Mouse (Mus musculus): Measurements from ENCODE around the gene Fam71e1.
A peak's percentile ranks its signal among the peaks of the same experiment; 100 is the strongest.

Gene Fam71e1

DNA sequence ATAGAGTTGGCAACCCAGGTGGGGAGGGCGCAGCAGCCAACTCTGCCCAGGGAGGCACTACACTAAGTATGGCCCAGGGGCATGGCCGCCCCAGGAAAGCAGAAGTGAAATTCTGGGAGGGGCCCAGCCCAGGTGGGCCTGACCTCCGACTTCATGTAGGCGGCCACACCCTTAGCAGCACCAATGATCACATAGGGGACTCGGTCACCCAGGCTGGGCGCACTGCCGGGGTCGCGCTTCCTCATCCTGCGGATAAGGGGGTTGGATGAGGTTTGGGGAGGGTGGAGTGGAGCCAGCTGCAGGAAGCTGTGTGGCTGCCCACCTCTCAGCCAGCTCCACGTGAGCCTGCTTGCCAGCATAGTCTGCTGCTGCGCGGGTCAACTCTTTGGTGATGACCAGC, 37.9 kb downstream of the Fam71e1 start:
- no peak for DNase-seq (ENCODE audit: low spot score in 2 of 2)

DNA sequence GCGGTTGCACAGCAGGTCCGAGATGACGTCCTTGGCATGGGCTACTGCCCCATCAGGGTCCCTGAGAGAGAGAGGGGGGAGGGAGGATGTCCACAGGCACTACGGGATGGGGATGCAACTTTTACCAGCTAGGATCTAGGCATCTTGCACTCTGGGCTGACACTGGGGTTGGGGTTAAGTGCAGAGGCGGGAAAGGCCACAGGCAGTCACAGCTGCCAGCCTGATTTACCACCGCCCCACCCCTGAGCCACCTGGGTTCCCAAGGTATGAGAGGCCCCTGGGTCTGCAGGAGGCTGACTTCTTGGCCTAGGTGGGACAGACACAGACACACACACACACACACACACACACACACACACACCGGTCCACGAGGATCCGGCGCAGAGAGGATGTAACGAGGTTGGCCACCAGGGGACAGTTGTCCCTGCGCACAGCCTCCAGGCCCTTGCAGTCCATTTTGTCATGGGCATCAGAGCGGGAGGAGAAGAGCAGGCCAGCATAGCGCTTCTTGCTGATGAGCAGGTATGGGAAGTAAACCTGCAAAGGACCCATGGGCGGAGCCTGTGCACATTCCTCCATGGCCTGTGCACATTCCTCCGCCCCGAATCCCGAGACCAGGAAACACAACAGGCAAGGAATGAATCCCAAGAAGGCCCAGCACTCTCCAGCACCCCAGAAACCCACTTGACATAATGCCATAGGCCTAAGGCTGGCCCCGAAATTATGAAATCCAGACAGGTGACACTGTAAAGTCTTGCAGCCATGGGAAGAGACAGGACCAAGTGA, 38.5 kb downstream of the Fam71e1 start:
- DNase-seq (ENCODE audit: low spot score in 2 of 2) = no peak

DNA sequence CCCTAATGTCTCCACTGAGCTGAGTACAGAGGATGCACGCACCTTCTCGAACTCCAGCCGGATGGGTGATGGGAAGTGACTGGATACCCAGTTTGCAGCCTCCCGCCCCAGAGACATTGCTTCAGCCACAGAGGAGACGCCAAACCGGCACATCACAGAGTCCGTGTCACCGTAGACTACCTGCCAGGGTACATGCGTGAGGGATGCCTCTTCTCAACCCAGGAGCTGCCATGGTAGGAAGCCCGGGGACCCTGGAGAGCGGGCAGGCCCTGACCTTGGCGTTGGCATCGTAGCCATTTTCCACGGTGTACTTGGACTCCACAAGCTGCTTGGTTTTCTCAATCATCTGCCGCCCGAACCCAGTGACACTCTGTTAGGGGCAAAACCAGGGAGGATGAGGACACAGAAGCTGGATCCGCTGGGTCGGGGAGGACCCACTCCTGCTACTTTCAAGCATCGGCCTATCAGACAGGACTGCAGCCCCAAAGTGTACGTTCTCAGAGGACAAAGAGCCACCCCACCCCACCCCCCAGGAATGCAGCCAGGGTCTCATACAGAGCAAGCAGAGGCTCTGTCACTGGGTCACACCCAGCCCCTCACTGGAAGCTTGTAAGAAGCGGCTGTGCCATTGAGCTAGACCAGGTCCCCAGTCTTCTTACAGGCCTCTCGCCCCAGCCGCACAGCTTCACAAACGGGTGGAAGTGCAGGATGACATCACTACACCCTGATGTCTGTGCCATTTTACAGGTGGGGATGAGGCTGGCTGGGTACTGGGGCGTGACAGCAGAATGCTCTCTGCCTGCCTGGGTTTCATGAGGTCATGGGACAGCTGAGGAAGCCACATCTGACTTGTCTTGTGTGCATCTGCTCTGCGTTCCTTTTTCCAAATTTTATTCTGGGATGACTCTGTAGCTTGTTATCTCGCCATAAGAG, 39.5 kb downstream of the Fam71e1 start:
- peak in 1 of 2 experiments; percentile 56 for DNase-seq (ENCODE audit: low spot score in 2 of 2)

DNA sequence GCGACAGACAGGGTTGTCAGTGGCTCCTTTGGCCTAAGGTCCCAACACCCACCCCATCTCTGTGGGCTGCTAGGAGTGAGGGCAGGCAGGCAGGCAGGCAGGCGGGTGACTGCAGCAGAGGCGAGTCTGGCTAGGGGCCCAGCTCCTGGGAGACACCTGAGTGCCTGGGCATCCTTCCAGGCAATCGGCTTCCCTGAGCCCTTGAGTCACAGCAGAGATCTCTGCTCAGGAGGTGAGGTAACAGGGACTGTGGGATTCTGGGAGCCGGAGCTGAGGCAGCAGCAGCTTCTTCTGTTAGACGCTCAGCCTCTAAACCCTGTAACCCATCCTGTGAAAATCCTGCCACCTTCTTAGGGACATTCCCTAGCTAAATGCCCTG, 40.2 kb downstream of the Fam71e1 start:
- DNase-seq (ENCODE audit: low spot score in 2 of 2) = peak in 1 of 2 experiments; percentile 64

DNA sequence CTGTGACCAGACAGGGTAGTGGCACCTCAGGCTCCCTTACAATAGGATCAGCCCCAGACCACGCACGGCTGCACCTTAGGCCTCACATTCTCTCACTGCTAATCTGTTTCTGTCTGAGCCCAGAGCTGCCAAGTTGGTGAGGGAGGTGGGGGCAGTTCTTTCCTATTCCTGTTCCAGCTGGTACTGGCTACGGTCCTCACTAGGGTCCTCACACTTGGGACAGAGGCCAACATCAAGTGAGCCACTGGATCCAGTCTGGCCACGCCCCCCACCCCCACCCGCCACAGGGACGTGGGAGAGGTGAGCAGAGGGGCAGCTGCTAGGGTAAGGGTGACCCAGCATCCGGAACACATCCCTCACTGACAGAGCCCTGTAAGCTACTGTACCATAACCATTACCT, 40.6 kb downstream of the Fam71e1 start:
- no peak for DNase-seq (ENCODE audit: low spot score in 2 of 2)

DNA sequence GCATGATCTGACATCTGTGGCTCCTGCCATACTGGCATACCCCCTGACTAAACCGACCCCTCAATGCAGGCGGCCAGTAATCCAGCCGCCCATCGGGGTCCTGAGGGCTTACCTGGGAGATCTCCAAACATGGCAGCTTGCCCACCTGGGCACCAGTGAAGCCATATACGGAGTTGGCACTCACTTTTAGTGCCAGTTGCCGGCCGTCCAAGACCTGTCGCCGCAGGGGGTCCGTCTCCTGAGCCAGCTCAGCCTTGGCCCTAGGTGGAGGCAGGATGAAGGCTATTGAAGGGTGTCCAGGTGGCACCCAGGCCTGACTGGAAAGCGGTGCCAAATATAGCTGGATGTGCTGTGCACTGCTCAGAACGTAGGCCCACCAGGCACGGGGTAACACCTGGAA, 41.1 kb downstream of the Fam71e1 start:
- DNase-seq (ENCODE audit: low spot score in 2 of 2) = peak in 1 of 2 experiments; percentile 61

DNA sequence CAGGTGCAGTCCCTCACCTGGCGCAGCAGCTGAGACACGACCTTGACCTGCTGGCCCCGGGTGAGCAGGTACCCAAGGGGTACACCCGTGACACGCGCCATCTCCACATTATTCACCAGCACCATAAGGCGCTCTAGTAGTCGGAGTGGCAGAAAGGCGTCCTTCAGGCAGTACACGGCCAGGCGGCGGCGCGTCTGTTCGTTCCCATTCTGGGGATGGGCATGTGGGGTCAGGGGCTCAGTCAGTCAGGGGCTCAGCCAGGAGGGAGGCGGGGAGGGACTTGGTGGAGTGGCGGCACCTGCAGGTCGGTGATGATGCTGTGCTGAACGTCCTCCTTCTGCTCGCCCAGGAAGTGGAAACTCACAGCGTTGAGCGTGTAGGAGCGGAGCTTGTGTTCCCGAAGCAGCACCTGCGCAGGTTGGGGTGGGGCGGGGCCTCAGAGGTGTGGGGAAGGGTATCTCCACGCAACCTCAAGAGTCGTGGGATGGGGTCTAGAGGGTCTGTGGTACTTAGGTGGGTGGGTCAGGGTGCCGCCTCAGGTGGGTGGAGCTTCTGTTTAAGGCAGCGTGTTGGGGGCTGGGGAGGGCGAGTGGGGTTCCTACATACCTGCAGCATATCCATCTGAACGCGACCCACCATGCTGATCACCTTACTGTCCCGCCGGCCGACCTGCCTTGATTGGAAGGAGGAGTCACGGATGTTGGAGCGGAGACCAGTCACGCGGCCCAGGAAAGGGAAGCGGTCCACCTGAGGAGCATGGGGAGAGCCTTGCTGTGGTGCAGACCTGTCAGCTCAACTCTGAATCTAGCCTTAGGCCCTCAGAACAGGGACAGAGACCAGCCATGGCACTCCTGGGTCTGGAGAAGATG, 42.6 kb downstream of the Fam71e1 start:
- peak in 1 of 2 experiments; percentile 59 for DNase-seq (ENCODE audit: low spot score in 2 of 2)

DNA sequence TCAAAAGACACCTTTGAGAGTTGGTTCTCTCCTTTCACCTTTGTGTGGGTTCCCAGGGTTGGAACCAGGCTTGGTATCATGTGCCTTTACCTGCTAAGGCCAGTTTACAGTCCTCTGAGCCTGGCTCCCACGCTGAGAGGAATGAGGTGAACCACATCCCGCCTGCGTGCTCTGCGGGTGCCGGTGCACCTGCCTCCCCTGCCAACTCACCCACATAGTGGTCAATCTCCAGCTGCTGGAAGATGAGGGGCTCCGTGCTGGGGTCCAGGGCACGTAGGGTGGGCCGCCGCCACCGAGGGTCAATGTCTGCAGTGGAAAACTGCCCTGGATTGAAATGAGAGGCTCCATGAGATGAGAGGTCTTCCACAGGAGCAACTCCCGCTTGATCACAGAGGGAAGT, 46.2 kb downstream of the Fam71e1 start:
- DNase-seq (ENCODE audit: low spot score in 2 of 2) = no peak

DNA sequence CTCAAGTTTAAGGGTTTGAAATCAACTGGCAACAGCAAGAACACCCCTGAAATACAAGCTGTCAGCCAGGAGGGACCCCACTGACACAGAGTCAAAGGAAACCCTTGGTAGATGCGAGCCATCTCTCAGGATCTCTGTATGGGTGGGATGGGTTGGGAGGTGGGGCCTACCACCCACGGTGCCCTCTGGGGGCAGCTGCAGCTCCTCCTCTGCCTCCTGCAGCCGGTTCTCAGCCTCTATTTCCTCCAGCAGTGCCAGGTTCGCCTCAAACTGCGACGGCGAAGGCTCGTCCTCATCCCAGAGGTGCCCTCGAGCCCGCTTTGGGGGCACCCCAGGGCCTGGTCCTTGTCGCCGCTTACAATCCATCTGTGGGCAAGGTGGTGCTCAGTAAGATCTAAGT, 46.7 kb downstream of the Fam71e1 start:
- DNase-seq (ENCODE audit: low spot score in 2 of 2) = no peak

DNA sequence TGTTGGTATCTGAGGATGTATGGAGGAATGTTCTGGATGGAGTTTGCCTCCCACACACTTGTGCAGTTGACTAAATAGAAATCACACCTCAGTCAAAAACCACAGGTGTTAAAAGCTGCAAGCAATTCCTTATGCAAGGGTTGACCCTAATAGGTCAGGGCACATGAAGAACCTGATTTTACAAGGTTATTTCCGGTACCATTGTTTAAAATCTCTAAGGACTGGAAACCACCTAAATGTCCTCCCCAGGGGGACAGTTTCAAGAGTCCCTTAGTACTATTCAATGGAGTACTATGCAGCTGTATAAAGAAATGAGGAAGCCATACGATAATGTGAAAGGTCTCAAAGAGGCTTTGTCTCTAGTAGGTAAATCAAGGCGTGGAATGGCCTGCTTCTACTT, 49.9 kb downstream of the Fam71e1 start:
- no peak for DNase-seq (ENCODE audit: low spot score in 2 of 2)

DNA sequence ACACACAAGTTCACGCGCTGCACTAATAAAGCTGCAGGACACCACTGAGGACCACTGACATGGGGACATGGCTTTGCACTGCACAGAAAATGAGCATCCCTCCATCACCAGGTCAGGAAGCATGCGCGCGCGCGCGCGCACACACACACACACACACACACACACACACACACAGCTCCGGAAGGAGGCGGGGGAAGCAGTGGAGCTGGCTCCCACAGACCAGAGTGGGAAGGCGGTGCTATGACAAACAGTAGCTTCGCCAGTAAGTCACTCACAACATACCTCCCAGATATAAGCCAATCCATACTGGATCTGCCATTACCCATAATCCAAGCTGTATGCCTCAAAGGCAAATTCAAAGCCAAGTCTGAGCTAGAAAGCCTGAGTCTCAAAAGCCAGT, 50.7 kb downstream of the Fam71e1 start:
- DNase-seq (ENCODE audit: low spot score in 2 of 2) = no peak

DNA sequence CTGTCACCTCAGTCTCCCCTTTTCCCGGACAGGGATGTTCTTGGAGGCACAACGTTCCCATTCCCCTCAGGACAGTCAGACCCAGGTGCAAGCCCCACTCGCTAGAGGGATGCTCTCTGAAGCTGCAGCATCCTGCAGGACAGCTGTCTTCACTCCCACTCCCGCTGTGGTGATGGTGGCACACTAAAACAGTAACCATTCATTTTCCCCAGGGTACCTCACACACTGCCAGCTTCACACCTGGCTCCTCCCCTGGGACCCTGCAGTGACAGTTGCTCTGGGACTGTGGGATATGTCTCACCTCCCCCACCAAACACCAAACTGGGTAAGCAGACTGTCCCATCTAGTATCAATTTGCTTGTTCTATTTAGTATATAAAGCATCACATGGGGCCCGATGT, 51.3 kb downstream of the Fam71e1 start:
- peak in 1 of 2 experiments; percentile 49 for DNase-seq (ENCODE audit: low spot score in 2 of 2)

DNA sequence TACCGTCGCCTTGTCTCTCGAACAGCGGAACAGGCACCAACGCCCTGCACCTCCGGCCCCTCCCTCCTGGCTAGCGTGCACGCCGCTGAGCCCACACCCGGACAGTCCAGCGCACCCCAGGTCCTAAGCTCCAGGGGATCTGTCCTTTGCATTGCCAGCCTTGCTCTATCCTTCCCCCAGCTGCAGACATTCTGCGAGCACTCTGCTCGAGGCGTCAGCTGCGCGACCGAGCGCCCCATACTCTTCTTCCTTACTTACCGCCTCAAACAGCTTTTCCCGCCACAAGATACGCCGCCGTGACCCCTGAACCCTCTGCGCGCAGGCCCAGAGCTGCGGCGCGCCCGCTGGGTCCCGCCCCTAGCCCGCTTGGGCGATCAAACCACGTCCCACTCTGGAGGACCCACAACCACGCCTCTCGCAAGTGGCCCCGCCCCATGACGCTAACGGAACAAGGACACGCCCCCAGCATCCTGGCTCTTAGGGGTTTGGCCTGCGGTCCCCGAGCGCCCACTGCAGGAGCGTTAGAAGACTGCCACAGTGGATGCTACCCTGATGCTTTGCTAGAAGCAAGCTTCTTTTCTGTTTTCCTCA, 52.2 kb downstream of the Fam71e1 start, which contains the start of gene Pold1:
Gene Pold1 (minus strand): TSS at position 353 of the 591 bp plus-strand sequence.
- DNase-seq (ENCODE audit: low spot score in 2 of 2) = peak; percentile 99 to 100

DNA sequence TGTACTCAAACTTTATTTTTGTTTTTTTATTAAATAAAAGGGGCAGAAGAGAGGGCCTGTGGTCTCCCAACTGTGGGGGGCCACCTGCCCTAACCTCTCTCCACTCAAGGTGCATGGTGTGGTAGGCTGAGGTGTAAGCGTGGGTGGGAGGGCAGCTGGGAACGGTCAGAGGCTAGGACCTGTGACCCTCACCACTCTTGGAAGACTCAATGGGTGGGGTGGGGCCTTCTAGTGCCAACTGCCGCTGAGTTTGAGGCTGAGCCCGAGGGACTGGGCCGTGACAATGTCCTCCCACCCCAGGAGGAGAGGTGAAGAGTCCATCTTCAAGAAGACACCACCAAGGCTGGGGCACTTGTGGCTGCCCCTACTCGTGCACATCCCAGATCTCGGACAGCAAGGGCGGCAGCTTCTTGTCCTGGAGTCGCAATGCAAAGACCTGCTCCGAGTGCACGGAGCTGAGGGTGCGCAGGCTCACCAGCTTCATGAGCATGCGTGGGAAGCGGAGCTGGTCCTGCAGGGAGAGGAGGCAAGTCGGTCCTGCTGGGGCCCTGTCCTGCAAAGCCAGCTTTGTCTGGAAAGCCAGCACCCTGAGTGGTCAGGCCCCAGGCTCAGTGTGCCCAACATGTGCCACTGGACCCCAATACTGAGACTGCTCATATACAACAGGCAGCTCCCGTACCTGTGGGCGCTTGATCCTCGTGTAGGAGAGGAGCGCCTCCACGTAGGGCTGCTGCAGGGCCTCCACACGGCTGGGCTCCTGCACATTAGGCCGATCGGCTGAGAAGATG, 53.4 kb downstream of the Fam71e1 start:
- DNase-seq (ENCODE audit: low spot score in 2 of 2) = no peak

DNA sequence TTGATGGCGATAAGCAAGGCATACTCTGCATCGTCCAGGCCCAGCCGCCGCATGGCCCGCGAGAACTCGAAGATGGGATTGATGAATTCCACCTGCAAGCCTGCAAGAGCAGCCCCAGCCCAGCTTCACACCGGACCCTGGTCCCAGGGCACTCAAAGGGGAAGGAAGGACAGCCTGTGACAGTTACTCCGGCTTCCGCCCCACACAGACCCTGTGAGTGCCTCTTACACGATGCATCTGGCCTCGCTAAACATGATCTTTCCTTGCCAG, 54.0 kb downstream of the Fam71e1 start:
- DNase-seq (ENCODE audit: low spot score in 2 of 2) = peak in 1 of 2 experiments; percentile 58
